Mouse (Mus musculus) ES-E14 (cell line): Measurements from ENCODE around the gene Ankzf1.

Source experiments
- MAFK ChIP-seq: IDR thresholded peaks from 2 replicates; pipeline ENCODE4 v1.6.1; 2014; ENCODE audit warnings: mild to moderate bottlenecking, low read depth, low read length, inconsistent platforms; ENCODE audit not compliant: insufficient read depth
- ZC3H11A ChIP-seq: IDR thresholded peaks from 2 replicates; pipeline ENCODE4 v1.6.1; 2012; ENCODE audit warnings: low read depth, mild to moderate bottlenecking, inconsistent platforms, low read length, borderline replicate concordance

GRCm38 (mm10) chr1:75230335-75230994 lies 38.5 kb downstream of the Ankzf1 start:
- no peak for TF ChIP-seq ZC3H11A
- TF ChIP-seq MAFK = no peak
